Mouse (Mus musculus) neural tube, embryonic 13.5 days (tissue): ENCODE measurements around the gene Apoa4. TPM values are rescaled to one million over a fixed set of nuclear protein-coding genes. Genes with fewer than 3 reads are reported as not detected.

Experiments used
- ATAC-seq: fragments of 200-750 bp; cut with Nextera tagmentation; 2 replicates; pipeline ENCODE4 v1.8.0; 2017; ENCODE audit warnings: low read depth, mild to moderate bottlenecking, moderate TSS enrichment, moderate library complexity
- H3K27ac ChIP-seq: fragments of 300-500 bp; sonication (generic); replicated peaks from 2 replicates; pipeline ENCODE4 v1.5.1; 2015; ENCODE audit warnings: moderate library complexity, mild to moderate bottlenecking, inconsistent platforms
- H3K27me3 ChIP-seq: fragments of 300-500 bp; sonication (generic); 2 replicates; pipeline ENCODE4 v1.6.1; 2015; ENCODE audit warnings: mild to moderate bottlenecking, inconsistent platforms
- H3K36me3 ChIP-seq: fragments of 300-500 bp; sonication (generic); 2 replicates; pipeline ENCODE4 v1.6.1; 2015; ENCODE audit warnings: mild to moderate bottlenecking, inconsistent platforms
- H3K4me1 ChIP-seq: fragments of 300-500 bp; sonication (generic); replicated peaks from 2 replicates; pipeline ENCODE4 v1.6.1; 2015; ENCODE audit warnings: inconsistent platforms
- H3K4me2 ChIP-seq: fragments of 300-500 bp; sonication (generic); 2 replicates; pipeline ENCODE4 v1.6.1; 2015; ENCODE audit warnings: inconsistent platforms, mild to moderate bottlenecking, moderate library complexity
- H3K4me3 ChIP-seq: fragments of 300-500 bp; sonication (generic); 2 replicates; pipeline ENCODE4 v1.5.1; 2015; ENCODE audit warnings: mild to moderate bottlenecking, inconsistent platforms
- H3K9ac ChIP-seq: fragments of 300-500 bp; sonication (generic); 2 replicates; pipeline ENCODE4 v1.6.1; 2015; ENCODE audit warnings: moderate library complexity, mild to moderate bottlenecking, inconsistent platforms
- H3K9me3 ChIP-seq: fragments of 300-500 bp; sonication (generic); 2 replicates; pipeline ENCODE4 v1.6.1; 2016; ENCODE audit warnings: inconsistent platforms
- WGBS: fragments of 180-500 bp; shearing (Covaris S2); methylation state at CpG from one replicate; pipeline ENCODE4 v1.1.7; 2015; 5-methylcytosine and 5-hydroxymethylcytosine counted together
- polyA plus RNA-seq: library from polyadenylated mRNA; unstranded; fragments of >200 nt; fragmentation: Nextera tagmentation; extraction: Ambion mirVana; gene quantifications from 2 replicates; pipeline ENCODE4 v1.2.1, GENCODE M21; 2015

Gene Apoa4
- polyA plus RNA-seq, 1 experiment from 2014 or later: 0.14 TPM

GRCm38 (mm10) chr9:46229573-46230449 lies 10.7 kb upstream of the Apoa4 start:
- H3K9ac ChIP-seq: peak overlapping the region; percentile 60
- H3K4me1 ChIP-seq: peaks cover 8% of the 10 kb centered on the region
- H3K27ac ChIP-seq: 0 out of 2 replicates have a peak overlapping the region, but pooled peaks have one; percentile 0
- no peaks in the 10 kb centered on the region for H3K36me3 ChIP-seq
- H3K4me2 ChIP-seq: peak overlapping the region; percentile 56
- peak overlapping the region; percentile 36 for H3K4me3 ChIP-seq
- peak; percentile 97 for ATAC-seq
- H3K27me3 ChIP-seq: peaks cover 5% of the 10 kb centered on the region; the same call in 1 of the 2 replicates
- no peaks in the 10 kb centered on the region for H3K9me3 ChIP-seq
- 16% methylated on average over 37 of the region's 37 CpGs for WGBS

DNA sequence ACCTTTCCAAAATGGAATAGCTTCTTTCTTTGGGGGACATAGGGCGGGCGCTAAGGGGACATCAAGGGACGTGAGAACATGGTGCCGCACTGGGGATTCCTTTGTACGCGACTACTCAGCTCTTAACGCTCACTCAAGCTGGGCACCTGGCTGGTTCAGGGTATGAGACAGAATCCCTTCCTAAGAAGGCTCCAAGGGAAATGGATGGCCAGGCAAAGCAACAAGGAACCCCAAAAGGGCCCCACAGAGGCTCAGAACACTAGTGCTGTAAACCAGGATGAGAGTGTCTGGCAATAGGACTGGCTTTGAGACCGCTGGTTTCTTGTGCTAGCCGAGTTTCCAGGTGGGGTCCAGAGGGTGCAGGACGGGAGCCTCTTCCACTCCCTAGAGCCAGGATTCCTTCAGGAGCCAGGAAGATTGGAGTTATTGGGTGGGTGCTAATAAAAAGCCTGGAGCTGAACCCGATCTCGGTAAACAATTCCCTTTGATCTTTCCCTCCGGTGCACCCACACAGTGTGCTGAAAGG lies 10.0 kb upstream of the Apoa4 start:
- H3K9ac ChIP-seq: peak overlapping the region; percentile 60
- H3K27ac ChIP-seq: 0 out of 2 replicates have a peak overlapping the region, but pooled peaks have one; percentile 0
- H3K9me3 ChIP-seq: no peaks in the 10 kb centered on the region
- H3K4me1 ChIP-seq: peaks cover 8% of the 10 kb centered on the region
- peak overlapping the region; percentile 56 for H3K4me2 ChIP-seq
- peak; percentile 49 for ATAC-seq
- H3K4me3 ChIP-seq: peak overlapping the region; percentile 36
- WGBS: 13% methylated on average over 13 of the region's 13 CpGs
- H3K27me3 ChIP-seq: peaks cover 5% of the 10 kb centered on the region; the same call in 1 of the 2 replicates
- no peaks in the 10 kb centered on the region for H3K36me3 ChIP-seq

DNA sequence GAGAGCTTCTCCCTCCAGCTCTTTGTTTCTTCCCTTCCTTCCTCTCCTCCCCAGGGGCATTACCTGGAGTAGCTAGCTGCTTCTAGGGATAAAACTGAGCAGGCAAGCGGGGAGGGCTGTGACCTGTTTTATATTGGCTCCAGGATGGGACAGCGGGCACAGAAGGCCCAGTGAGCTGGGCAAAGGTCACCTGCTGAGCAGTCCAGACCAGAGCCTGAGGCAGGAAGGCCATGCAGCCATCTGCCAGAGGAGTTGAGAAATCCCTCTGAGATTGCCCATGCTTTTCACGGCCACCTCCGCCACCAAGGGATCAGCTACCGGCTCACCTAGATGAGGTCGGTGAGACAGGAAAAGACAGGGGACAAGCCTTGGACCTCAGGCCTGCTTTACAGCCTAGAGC lies 5.3 kb upstream of the Apoa4 start:
- peaks cover 5% of the 10 kb centered on the region; the same call in 1 of the 2 replicates for H3K27me3 ChIP-seq
- no peaks in the 10 kb centered on the region for H3K9me3 ChIP-seq
- WGBS: 87% methylated on average over 6 of the region's 6 CpGs
- no peak for ATAC-seq
- H3K9ac ChIP-seq: no peak overlapping the region
- H3K27ac ChIP-seq: no peak overlapping the region
- peaks cover 8% of the 10 kb centered on the region; the same call in 1 of the 2 replicates for H3K4me1 ChIP-seq
- H3K4me2 ChIP-seq: no peak overlapping the region
- H3K36me3 ChIP-seq: no peaks in the 10 kb centered on the region
- no peak overlapping the region for H3K4me3 ChIP-seq

DNA sequence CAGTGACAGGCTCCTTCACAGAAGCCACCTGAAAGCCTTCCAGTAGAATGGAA lies 5.1 kb upstream of the Apoa4 start, which contains the start of gene Apoc3:
Apoc3 (minus strand) TSS at position 41 of the 53 bp plus-strand sequence.
- Histone ChIP-seq H3K4me3 (no peak within 1 kb of the TSS), H3K36me3 (no peaks in the 10 kb centered on the region), H3K9me3 (no peaks in the 10 kb centered on the region), H3K4me1 (peaks cover 6% of the 10 kb centered on the region; the same call in 1 of the 2 replicates), H3K4me2 (no peak within 1 kb of the TSS), H3K27me3 (peaks cover 5% of the 10 kb centered on the region; the same call in 1 of the 2 replicates), H3K9ac (no peak within 1 kb of the TSS), H3K27ac (no peak within 1 kb of the TSS)
- ATAC-seq: no peak

- H3K4me1 ChIP-seq: peaks cover 4% of the 10 kb centered on the region; the same call in 1 of the 2 replicates
- H3K4me3 ChIP-seq: no peak overlapping the region
- H3K4me2 ChIP-seq: no peak overlapping the region
- no peaks in the 10 kb centered on the region for H3K9me3 ChIP-seq
- WGBS: 76% methylated on average over 4 of the region's 4 CpGs
- no peak overlapping the region for H3K27ac ChIP-seq
- no peak overlapping the region for H3K9ac ChIP-seq
- H3K27me3 ChIP-seq: peaks cover 5% of the 10 kb centered on the region; the same call in 1 of the 2 replicates
- no peaks in the 10 kb centered on the region for H3K36me3 ChIP-seq
- ATAC-seq: no peak
These were observed 4.8 kb upstream of the Apoa4 start for GRCm38 (mm10) chr9:46235649-46236048.

- 90% methylated on average over 7 of the region's 7 CpGs for WGBS
- H3K9me3 ChIP-seq: no peaks in the 10 kb centered on the region
- no peaks in the 10 kb centered on the region for H3K4me1 ChIP-seq
- H3K27ac ChIP-seq: no peak overlapping the region
- no peaks in the 10 kb centered on the region for H3K27me3 ChIP-seq
- ATAC-seq: no peak
- H3K9ac ChIP-seq: no peak overlapping the region
- H3K36me3 ChIP-seq: no peaks in the 10 kb centered on the region
- H3K4me3 ChIP-seq: no peak overlapping the region
- H3K4me2 ChIP-seq: no peak overlapping the region
These were observed 1.6 kb upstream of the Apoa4 start for GRCm38 (mm10) chr9:46238850-46239249.

DNA sequence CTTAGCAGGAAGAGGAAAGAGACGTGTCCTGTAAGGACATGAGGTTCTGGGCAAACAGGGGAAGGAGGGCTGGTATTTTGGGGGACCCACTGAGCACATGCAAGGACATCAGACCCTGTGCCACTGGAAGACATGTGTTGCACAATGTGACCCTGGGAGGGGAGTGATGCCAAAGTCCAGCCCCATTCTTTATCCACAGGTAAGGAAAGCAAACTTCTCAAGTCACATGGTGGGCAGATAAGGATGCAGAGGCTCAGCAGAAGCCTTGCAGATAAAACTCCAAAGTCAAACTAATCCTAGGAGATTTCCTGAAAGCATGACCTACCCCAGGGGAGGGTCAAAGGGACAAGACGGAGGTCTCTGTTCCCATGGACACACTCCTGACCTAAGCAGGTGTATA lies 1.3 kb downstream of the Apoa4 start:
- H3K4me2 ChIP-seq: no peak overlapping the region
- no peaks in the 10 kb centered on the region for H3K9me3 ChIP-seq
- no peaks in the 10 kb centered on the region for H3K4me1 ChIP-seq
- no peaks in the 10 kb centered on the region for H3K27me3 ChIP-seq
- H3K9ac ChIP-seq: no peak overlapping the region
- no peak overlapping the region for H3K27ac ChIP-seq
- H3K4me3 ChIP-seq: no peak overlapping the region
- ATAC-seq: no peak
- 92% methylated on average over 2 of the region's 2 CpGs for WGBS
- H3K36me3 ChIP-seq: no peaks in the 10 kb centered on the region

GRCm38 (mm10) chr9:46243122-46243521 lies 2.6 kb downstream of the Apoa4 start:
- no peak overlapping the region for H3K4me3 ChIP-seq
- 63% methylated on average over 4 of the region's 4 CpGs for WGBS
- H3K9ac ChIP-seq: no peak overlapping the region
- no peaks in the 10 kb centered on the region for H3K9me3 ChIP-seq
- no peaks in the 10 kb centered on the region for H3K36me3 ChIP-seq
- H3K4me1 ChIP-seq: no peaks in the 10 kb centered on the region
- H3K27ac ChIP-seq: no peak overlapping the region
- ATAC-seq: no peak
- H3K4me2 ChIP-seq: no peak overlapping the region
- H3K27me3 ChIP-seq: 0 out of 2 replicates have a peak, but pooled peaks cover 5% of the 10 kb centered on the region

- Histone ChIP-seq H3K4me1 (no peaks in the 10 kb centered on the region), H3K9me3 (no peaks in the 10 kb centered on the region), H3K27ac (no peak overlapping the region), H3K9ac (no peak overlapping the region), H3K4me3 (no peak overlapping the region), H3K4me2 (no peak overlapping the region), H3K27me3 (0 out of 2 replicates have a peak, but pooled peaks cover 5% of the 10 kb centered on the region), H3K36me3 (no peaks in the 10 kb centered on the region)
- WGBS: 62% methylated on average over 8 of the region's 8 CpGs
- no peak for ATAC-seq
These were observed 3.1 kb downstream of the Apoa4 start for GRCm38 (mm10) chr9:46243584-46243983.

DNA sequence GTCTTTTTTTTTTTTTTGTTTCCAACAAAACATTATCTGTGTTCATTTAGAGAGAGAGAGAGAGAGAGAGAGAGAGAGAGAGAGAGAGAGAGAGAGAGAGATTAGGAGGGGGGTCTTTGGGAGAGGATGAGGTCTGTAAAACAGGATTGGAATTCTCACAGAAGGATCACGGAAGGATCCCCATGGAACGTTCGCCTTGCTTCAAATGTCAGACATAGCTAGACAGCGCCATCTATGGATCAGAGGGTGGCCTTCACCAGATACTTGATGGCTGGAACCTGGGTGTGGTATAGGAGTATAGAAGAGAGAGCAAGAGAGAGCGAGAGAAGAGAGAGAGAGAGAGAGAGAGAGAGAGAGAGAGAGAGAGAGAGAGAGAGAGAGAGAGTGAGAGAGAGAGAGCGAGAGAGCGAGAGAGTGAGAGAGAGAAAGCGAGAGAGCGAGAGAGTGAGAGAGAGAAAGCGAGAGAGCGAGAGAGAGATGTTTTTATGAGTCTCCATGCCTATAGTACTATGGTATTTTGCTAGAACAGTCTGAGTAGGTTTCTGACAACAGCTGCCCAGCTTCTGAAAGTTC lies 6.3 kb downstream of the Apoa4 start:
- Histone ChIP-seq H3K9ac (no peak overlapping the region), H3K36me3 (no peaks in the 10 kb centered on the region), H3K4me1 (no peaks in the 10 kb centered on the region), H3K4me2 (no peak overlapping the region), H3K27me3 (0 out of 2 replicates have a peak, but pooled peaks cover 5% of the 10 kb centered on the region), H3K9me3 (no peaks in the 10 kb centered on the region), H3K4me3 (no peak overlapping the region), H3K27ac (no peak overlapping the region)
- peak; percentile 75; the same call in 1 of the 2 replicates for ATAC-seq
- 26% methylated on average over 11 of the region's 11 CpGs for whole genome bisulfite sequencing

DNA sequence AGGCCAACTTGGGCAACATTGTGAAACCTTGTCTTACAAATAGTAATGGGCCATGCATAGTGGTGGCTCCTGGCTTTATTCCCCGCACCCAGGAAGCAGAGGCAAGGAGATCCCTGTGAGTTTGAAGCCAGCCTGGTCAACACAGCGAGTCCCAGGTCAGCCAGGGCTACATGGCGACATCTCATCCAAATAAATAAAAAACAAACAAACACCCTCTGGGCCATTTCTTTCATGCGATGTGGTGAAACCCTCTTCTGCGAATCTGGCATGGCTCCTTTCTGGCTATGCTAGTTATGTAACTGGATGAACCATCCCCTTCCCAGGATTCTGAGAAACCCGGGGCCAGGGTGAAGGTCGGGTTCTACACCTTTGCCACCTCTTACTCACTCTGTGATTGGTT lies 15.7 kb downstream of the Apoa4 start:
- Histone ChIP-seq H3K4me2 (no peak overlapping the region), H3K9ac (no peak overlapping the region), H3K27ac (no peak overlapping the region), H3K9me3 (no peaks in the 10 kb centered on the region), H3K4me1 (no peaks in the 10 kb centered on the region), H3K27me3 (no peaks in the 10 kb centered on the region), H3K4me3 (no peak overlapping the region), H3K36me3 (no peaks in the 10 kb centered on the region)
- no peak for ATAC-seq
- 91% methylated on average over 7 of the region's 7 CpGs for WGBS

GRCm38 (mm10) chr9:46256658-46257385 lies 16.3 kb downstream of the Apoa4 start:
- 89% methylated on average over 10 of the region's 10 CpGs for WGBS
- H3K9ac ChIP-seq: no peak overlapping the region
- H3K36me3 ChIP-seq: no peaks in the 10 kb centered on the region
- H3K4me3 ChIP-seq: no peak overlapping the region
- no peaks in the 10 kb centered on the region for H3K9me3 ChIP-seq
- no peak for ATAC-seq
- H3K4me2 ChIP-seq: no peak overlapping the region
- no peak overlapping the region for H3K27ac ChIP-seq
- no peaks in the 10 kb centered on the region for H3K27me3 ChIP-seq
- no peaks in the 10 kb centered on the region for H3K4me1 ChIP-seq
